Mouse (Mus musculus) stomach, postnatal 0 days (tissue): Measurements from ENCODE around the gene Hnrnpll. TPM values are rescaled to one million over a fixed set of nuclear protein-coding genes. Genes with fewer than 3 reads are reported as not detected.
A peak's percentile ranks its signal among the peaks of the same experiment; 100 is the strongest.
"Not testable (repeated sequence)": the region's sequence is repeated elsewhere in the genome, so short reads cannot be mapped to it uniquely, and the experiment has no call there.

ENCODE experiments used
- ATAC-seq: fragments of 200-750 bp; cut with Nextera tagmentation; 2 replicates; pipeline ENCODE4 v1.8.0; 2017; ENCODE audit not compliant: low FRiP score, low TSS enrichment
- DNase-seq: peaks from one replicate; pipeline ENCODE4 v3.0.0-alpha.2; 2016; ENCODE audit warnings: low spot score
- H3K27ac ChIP-seq: fragments of 300-500 bp; sonication (generic); replicated peaks from 2 replicates; pipeline ENCODE4 v1.5.1; 2014; ENCODE audit warnings: mild to moderate bottlenecking, control low read depth
- H3K27me3 ChIP-seq: fragments of 300-500 bp; sonication (generic); 2 replicates; pipeline ENCODE4 v1.6.1; 2014; ENCODE audit warnings: low read length; ENCODE audit not compliant: control insufficient read depth, insufficient read depth
- H3K36me3 ChIP-seq: fragments of 300-500 bp; sonication (generic); 2 replicates; pipeline ENCODE4 v1.6.1; 2014; ENCODE audit warnings: low read length, mixed read lengths; ENCODE audit not compliant: control insufficient read depth, insufficient read depth
- H3K4me1 ChIP-seq: fragments of 300-500 bp; sonication (generic); replicated peaks from 2 replicates; pipeline ENCODE4 v1.6.1; 2014; ENCODE audit warnings: antibody characterized with exemption; ENCODE audit not compliant: control insufficient read depth, insufficient read depth
- H3K4me2 ChIP-seq: fragments of 300-500 bp; sonication (generic); replicated peaks from 2 replicates; pipeline ENCODE4 v1.6.1; 2014; ENCODE audit warnings: low read depth, mild to moderate bottlenecking, control low read depth, moderate library complexity
- H3K4me3 ChIP-seq: fragments of 300-500 bp; sonication (generic); 2 replicates; pipeline ENCODE4 v1.5.1; 2014; ENCODE audit warnings: low read depth, low read length, control low read depth
- H3K9ac ChIP-seq: fragments of 300-500 bp; sonication (generic); 2 replicates; pipeline ENCODE4 v1.6.1; 2014; ENCODE audit warnings: mild to moderate bottlenecking, low read length, control low read depth, mixed read lengths
- H3K9me3 ChIP-seq: fragments of 300-500 bp; sonication (generic); 2 replicates; pipeline ENCODE4 v1.6.1; 2016; ENCODE audit warnings: low read length; ENCODE audit not compliant: control insufficient read depth
- CTCF ChIP-seq: IDR thresholded peaks from 2 replicates; pipeline ENCODE4 v1.5.1; 2016; ENCODE audit warnings: antibody characterized with exemption, low read depth, mild to moderate bottlenecking, moderate library complexity
- EP300 ChIP-seq: optimal IDR thresholded peaks from 2 replicates; pipeline ENCODE3; 2016; ENCODE audit warnings: antibody characterized with exemption
- WGBS: fragments of 180-500 bp; shearing (Covaris S2); extraction: QIAGEN DNeasy Blood & Tissue Kit; methylation state at CpG from one replicate; pipeline ENCODE4 v1.1.7; 2014; 5-methylcytosine and 5-hydroxymethylcytosine counted together
- polyA plus RNA-seq: library from polyadenylated mRNA; unstranded; fragments of >200 nt; fragmentation: Nextera tagmentation; extraction: Ambion mirVana; gene quantifications from 2 replicates; pipeline ENCODE4 v1.2.1, GENCODE M21; 2015

Gene Hnrnpll
- polyA plus RNA-seq, 1 experiment from 2014 or later: 18.3 TPM

DNA sequence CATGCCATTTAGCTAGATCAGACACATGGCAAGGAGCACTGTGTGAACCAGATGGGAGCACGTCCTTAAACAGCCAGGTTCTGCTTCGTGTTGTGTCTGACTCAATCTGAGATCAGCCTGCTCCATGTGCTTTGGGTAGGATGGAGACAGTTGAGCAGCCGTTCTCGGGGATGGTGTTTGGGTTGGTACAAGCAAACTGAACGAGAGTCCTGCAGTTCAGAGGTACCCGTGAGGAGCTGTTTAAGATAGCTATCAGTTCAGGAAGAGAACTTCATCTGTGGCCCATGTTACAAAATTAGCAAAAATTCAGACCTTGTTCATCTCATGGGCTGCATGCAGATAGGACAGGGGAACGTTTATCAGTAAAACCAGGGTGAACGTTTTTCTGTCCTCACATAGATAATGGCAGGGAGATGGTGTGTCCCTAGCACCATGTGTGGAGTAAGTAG lies 47.7 kb downstream of the Hnrnpll start:
- WGBS: 77% methylated on average over 8 of the region's 8 CpGs
- H3K4me1 ChIP-seq: no peaks in the 10 kb centered on the region

GRCm38 (mm10) chr17:80009926-80010325 lies 52.2 kb downstream of the Hnrnpll start:
- H3K9me3 ChIP-seq: no peaks in the 10 kb centered on the region
- ATAC-seq (no peak), DNase-seq (no peak)
- 55% methylated on average over 15 of the region's 15 CpGs for WGBS
- no peak overlapping the region for H3K4me2 ChIP-seq
- H3K4me3 ChIP-seq: no peak overlapping the region
- H3K4me1 ChIP-seq: no peaks in the 10 kb centered on the region
- no peak for TF ChIP-seq CTCF
- TF ChIP-seq EP300: no peak
- H3K9ac ChIP-seq: no peak overlapping the region
- no peak overlapping the region for H3K27ac ChIP-seq
- no peaks in the 10 kb centered on the region for H3K36me3 ChIP-seq
- H3K27me3 ChIP-seq: no peaks in the 10 kb centered on the region

More for the DNA sequence above, 47.7 kb downstream of the Hnrnpll start:
- TF ChIP-seq CTCF: no peak
- no peak for TF ChIP-seq EP300
- ATAC-seq: no peak
- Histone ChIP-seq H3K4me2 (no peak overlapping the region), H3K4me3 (no peak overlapping the region), H3K9ac (no peak overlapping the region), H3K27me3 (no peaks in the 10 kb centered on the region), H3K27ac (no peak overlapping the region), H3K9me3 (no peaks in the 10 kb centered on the region), H3K36me3 (no peaks in the 10 kb centered on the region)
- DNase-seq: no peak

GRCm38 (mm10) chr17:80008847-80009246 lies 53.3 kb downstream of the Hnrnpll start:
- no peaks in the 10 kb centered on the region for H3K27me3 ChIP-seq
- TF ChIP-seq EP300 (no peak), CTCF (no peak)
- H3K9ac ChIP-seq: no peak overlapping the region
- H3K4me3 ChIP-seq: no peak overlapping the region
- ATAC-seq (peak; percentile 49; the same call in 1 of the 2 replicates), DNase-seq (peak; percentile 65)
- H3K9me3 ChIP-seq: no peaks in the 10 kb centered on the region
- no peak overlapping the region for H3K4me2 ChIP-seq
- H3K27ac ChIP-seq: no peak overlapping the region
- 15% methylated on average over 5 of the region's 5 CpGs for WGBS
- H3K36me3 ChIP-seq: no peaks in the 10 kb centered on the region
- H3K4me1 ChIP-seq: no peaks in the 10 kb centered on the region

DNA sequence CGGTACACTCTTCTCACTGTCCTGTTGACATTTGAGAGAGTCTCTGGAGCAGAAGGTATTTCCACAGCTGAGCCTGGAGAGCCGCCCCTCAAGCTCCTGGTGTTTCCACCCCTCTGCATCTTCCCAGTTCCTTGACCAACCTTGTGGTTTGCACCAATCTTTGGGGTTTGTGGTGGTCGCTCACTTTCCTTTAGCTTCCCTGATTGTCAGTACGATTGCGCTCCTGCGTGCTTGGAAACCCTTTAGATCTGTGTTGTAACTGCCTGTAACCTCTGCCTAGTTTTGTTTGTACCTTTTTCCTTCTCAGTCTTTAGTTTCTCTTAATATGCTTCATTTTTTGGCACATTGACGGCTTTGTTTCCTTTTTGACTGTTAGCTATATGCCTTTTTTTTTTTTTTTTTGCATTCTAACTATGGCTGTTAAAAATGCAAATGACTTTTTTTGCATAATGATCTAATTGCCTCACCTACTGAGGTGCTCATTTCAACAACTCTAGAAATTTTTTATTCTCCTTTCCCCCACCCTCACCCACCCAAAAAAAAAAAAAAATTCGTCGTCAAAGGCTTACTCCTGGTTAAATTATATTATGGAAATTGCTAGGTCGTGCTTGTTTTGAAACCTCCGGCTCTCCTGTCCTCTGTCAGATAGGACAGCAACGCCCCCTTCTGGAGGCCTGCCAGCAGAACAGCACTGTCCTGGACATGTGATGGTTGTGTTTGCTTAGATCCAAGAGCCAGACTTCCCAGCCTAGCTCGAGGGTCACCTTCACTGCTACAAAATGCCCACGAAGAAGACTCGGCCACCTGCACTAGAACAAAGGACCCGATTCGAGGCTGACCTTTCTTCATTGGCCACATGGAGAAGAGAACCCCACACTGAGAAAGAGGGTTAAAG lies 57.5 kb downstream of the Hnrnpll start:
- no peak for TF ChIP-seq EP300
- peak; percentile 78 for TF ChIP-seq CTCF
- no peak overlapping the region for H3K27ac ChIP-seq
- no peaks in the 10 kb centered on the region for H3K9me3 ChIP-seq
- H3K4me2 ChIP-seq: no peak overlapping the region
- no peak overlapping the region for H3K9ac ChIP-seq
- no peaks in the 10 kb centered on the region for H3K4me1 ChIP-seq
- peak; percentile 78 for ATAC-seq
- no peak overlapping the region for H3K4me3 ChIP-seq
- no peaks in the 10 kb centered on the region for H3K36me3 ChIP-seq
- whole genome bisulfite sequencing: 43% methylated on average over 17 of the region's 17 CpGs
- DNase-seq: peak; percentile 79
- no peaks in the 10 kb centered on the region for H3K27me3 ChIP-seq

- not testable (repeated sequence) for H3K4me1 ChIP-seq, H3K9ac ChIP-seq, H3K36me3 ChIP-seq, ATAC-seq, H3K4me2 ChIP-seq, H3K27ac ChIP-seq, H3K9me3 ChIP-seq, DNase-seq, H3K4me3 ChIP-seq, H3K27me3 ChIP-seq
- peak; percentile 13; the same call in 1 of the 2 replicates for TF ChIP-seq CTCF
- WGBS: 96% methylated on average over 3 of the region's 3 CpGs
These were observed 58.3 kb downstream of the Hnrnpll start for GRCm38 (mm10) chr17:80003851-80004250.

DNA sequence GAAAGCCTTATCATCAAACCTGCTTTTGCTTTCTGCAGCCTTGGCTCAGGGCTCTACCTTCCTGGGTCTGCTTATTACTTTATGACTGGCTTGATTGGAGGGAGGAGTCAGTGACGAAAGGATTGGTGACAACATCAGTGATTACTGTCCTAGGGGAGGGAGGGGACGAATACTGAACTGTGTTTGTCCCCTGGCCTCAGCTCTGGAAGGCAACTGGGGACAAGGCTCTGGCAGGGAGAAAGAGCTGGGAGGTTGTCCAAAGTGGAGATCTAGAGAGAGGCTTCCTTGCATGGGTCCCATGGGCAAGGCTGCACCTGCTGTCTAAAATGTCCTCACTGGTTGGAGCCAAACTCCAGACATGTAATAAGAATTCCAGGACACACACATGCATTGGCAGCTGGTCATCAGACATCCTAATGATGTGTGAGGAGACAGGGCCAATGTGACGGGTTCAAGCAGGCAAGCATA lies 59.7 kb downstream of the Hnrnpll start:
- no peak overlapping the region for H3K4me2 ChIP-seq
- H3K4me3 ChIP-seq: no peak overlapping the region
- H3K27ac ChIP-seq: no peak overlapping the region
- no peaks in the 10 kb centered on the region for H3K27me3 ChIP-seq
- DNase-seq (no peak), ATAC-seq (no peak)
- H3K9me3 ChIP-seq: no peaks in the 10 kb centered on the region
- no peaks in the 10 kb centered on the region for H3K4me1 ChIP-seq
- H3K9ac ChIP-seq: no peak overlapping the region
- no peak for TF ChIP-seq EP300
- no peak for TF ChIP-seq CTCF
- no peaks in the 10 kb centered on the region for H3K36me3 ChIP-seq
- 79% methylated on average over 3 of the region's 3 CpGs for WGBS
